Mouse (Mus musculus): ENCODE results near the gene Tnrc6a. TPM values are rescaled to one million over a fixed set of nuclear protein-coding genes. Genes with fewer than 3 reads are reported as not detected.

Gene Tnrc6a
- total RNA-seq, 1 experiment = 46.6 TPM

DNA sequence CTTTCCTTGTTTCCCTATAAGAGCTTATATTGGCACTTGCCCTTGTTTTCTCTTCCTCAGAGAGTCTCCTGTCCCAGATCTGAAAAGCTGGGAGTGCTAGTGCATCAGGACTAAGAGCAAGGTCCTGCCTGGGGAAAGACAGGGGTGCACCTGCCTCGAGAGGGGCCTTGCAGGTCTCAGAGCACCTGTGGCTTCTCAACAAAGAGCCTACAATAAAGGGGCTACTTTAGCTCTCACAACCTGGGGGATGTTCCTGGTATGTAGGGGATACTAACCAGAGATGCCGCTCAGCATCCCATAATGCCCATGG, 96.9 kb downstream of the Tnrc6a start:
- no peak overlapping the region for H3K4me3 ChIP-seq (ENCODE audit: insufficient read depth in 1 of 2, low read depth in 1 of 2, low read length in 2 of 2, poor library complexity in 1 of 2, severe bottlenecking in 1 of 2)
- peak overlapping the region; percentile 32; the same call in 1 of the 2 replicates for H3K27ac ChIP-seq (ENCODE audit: insufficient read depth, low read depth, low read length, poor library complexity, severe bottlenecking)
- peaks cover 10 to 25% of the 10 kb centered on the region in 2 experiments for H3K4me1 ChIP-seq (ENCODE audit: control insufficient read depth in 2 of 2, insufficient read depth in 2 of 2, low read length in 2 of 2, poor library complexity in 1 of 2)
- in situ Hi-C loops (cut with MboI; ENCODE audit: low sequenced_read_pairs in 2 of 2, unreplicated experiment in 2 of 2) = loop anchor here in 1 of 2 experiments (25.0 kb wide), 1 partner anchor 242 kb away; the partner anchor contains the start of gene Aqp8
- no peak for DNase-seq (ENCODE audit: low read depth, low spot score)
- H3K9ac ChIP-seq (ENCODE audit: insufficient read depth, low read depth, low read length, poor library complexity, severe bottlenecking) = peak overlapping the region; percentile 27; the same call in 1 of the 2 replicates
- H3K36me3 ChIP-seq (ENCODE audit: control insufficient read depth, insufficient read depth, low read length, poor library complexity, severe bottlenecking) = no peaks in the 10 kb centered on the region
- no peaks in the 10 kb centered on the region for H3K9me3 ChIP-seq (ENCODE audit: control insufficient read depth, insufficient read depth, low read depth, low read length)
- TF ChIP-seq HCFC1 (IDR thresholded peaks at IDR 0.05; ENCODE audit: borderline replicate concordance, insufficient read depth, low read length) (no peak), ZC3H11A (IDR thresholded peaks at IDR 0.05; ENCODE audit: borderline replicate concordance, low read depth, low read length) (no peak), MAFK (IDR thresholded peaks at IDR 0.05; ENCODE audit: insufficient read depth, low read depth, low read length) (no peak), ZNF384 (IDR thresholded peaks at IDR 0.05; ENCODE audit: low read depth, low read length) (no peak), CHD2 (IDR thresholded peaks at IDR 0.05; ENCODE audit: low read depth, low read length) (no peak)

DNA sequence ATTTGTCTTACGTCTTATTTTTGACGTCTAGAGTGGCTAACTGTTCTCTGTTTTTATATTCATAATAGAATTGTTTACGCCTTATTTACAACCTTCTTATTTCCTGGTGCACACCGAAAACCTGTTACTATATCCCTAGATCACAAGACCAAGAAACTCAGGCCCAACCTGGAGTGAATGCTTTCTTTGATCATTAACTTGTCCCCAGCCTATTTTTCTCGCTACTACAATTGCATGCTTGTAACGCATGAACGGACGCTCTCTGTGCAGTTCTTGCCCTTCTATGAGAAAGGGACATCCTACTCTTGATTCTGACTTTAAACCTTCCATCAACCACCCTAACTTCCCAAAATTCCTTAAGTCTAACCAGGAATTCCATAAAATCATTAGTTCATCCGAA, 100.4 kb downstream of the Tnrc6a start:
- Histone ChIP-seq H3K27ac (ENCODE audit: insufficient read depth, low read depth, low read length, poor library complexity, severe bottlenecking) (no peak overlapping the region), H3K36me3 (ENCODE audit: control insufficient read depth, insufficient read depth, low read length, poor library complexity, severe bottlenecking) (no peaks in the 10 kb centered on the region), H3K9me3 (ENCODE audit: control insufficient read depth, insufficient read depth, low read depth, low read length) (no peaks in the 10 kb centered on the region), H3K4me3 (ENCODE audit: insufficient read depth in 1 of 2, low read depth in 1 of 2, low read length in 2 of 2, poor library complexity in 1 of 2, severe bottlenecking in 1 of 2) (no peak overlapping the region), H3K4me1 (ENCODE audit: control insufficient read depth in 2 of 2, insufficient read depth in 2 of 2, low read length in 2 of 2, poor library complexity in 1 of 2) (peaks cover 4 to 13% of the 10 kb centered on the region in 2 experiments; a peak in 3 of 4 replicates), H3K9ac (ENCODE audit: insufficient read depth, low read depth, low read length, poor library complexity, severe bottlenecking) (no peak overlapping the region)
- in situ Hi-C loops (cut with MboI; ENCODE audit: low sequenced_read_pairs in 2 of 2, unreplicated experiment in 2 of 2) = loop anchor here in 1 of 2 experiments (25.0 kb wide), 1 partner anchor 238 kb away; the partner anchor contains the start of gene Aqp8
- DNase-seq (ENCODE audit: low read depth, low spot score) = no peak
- TF ChIP-seq HCFC1 (IDR thresholded peaks at IDR 0.05; ENCODE audit: borderline replicate concordance, insufficient read depth, low read length) (no peak), CHD2 (IDR thresholded peaks at IDR 0.05; ENCODE audit: low read depth, low read length) (no peak), ZNF384 (IDR thresholded peaks at IDR 0.05; ENCODE audit: low read depth, low read length) (no peak), ZC3H11A (IDR thresholded peaks at IDR 0.05; ENCODE audit: borderline replicate concordance, low read depth, low read length) (no peak), MAFK (IDR thresholded peaks at IDR 0.05; ENCODE audit: insufficient read depth, low read depth, low read length) (no peak)

GRCm38 (mm10) chr7:123225159-123225558, 101.5 kb downstream of the Tnrc6a start:
- no peak overlapping the region; the same call in 1 of the 2 replicates for H3K27ac ChIP-seq (ENCODE audit: insufficient read depth, low read depth, low read length, poor library complexity, severe bottlenecking)
- TF ChIP-seq ZC3H11A (IDR thresholded peaks at IDR 0.05; ENCODE audit: borderline replicate concordance, low read depth, low read length) (no peak), HCFC1 (IDR thresholded peaks at IDR 0.05; ENCODE audit: borderline replicate concordance, insufficient read depth, low read length) (no peak)

GRCm38 (mm10) chr7:123235449-123235848, 111.8 kb downstream of the Tnrc6a start:
- H3K36me3 ChIP-seq (ENCODE audit: control insufficient read depth, insufficient read depth, low read length, poor library complexity, severe bottlenecking) = peaks cover 9% of the 10 kb centered on the region; the same call in 1 of the 2 replicates
- DNase-seq (ENCODE audit: low read depth, low spot score) = no peak
- in situ Hi-C loops (cut with MboI; ENCODE audit: low sequenced_read_pairs in 2 of 2, unreplicated experiment in 2 of 2) = no loop called here
- H3K9ac ChIP-seq (ENCODE audit: insufficient read depth, low read depth, low read length, poor library complexity, severe bottlenecking) = no peak overlapping the region
- no peaks in the 10 kb centered on the region for H3K9me3 ChIP-seq (ENCODE audit: control insufficient read depth, insufficient read depth, low read depth, low read length)
- no peak overlapping the region for H3K27ac ChIP-seq (ENCODE audit: insufficient read depth, low read depth, low read length, poor library complexity, severe bottlenecking)
- no peaks in the 10 kb centered on the region for H3K4me1 ChIP-seq (ENCODE audit: control insufficient read depth in 2 of 2, insufficient read depth in 2 of 2, low read length in 2 of 2, poor library complexity in 1 of 2)
- TF ChIP-seq ZNF384 (IDR thresholded peaks at IDR 0.05; ENCODE audit: low read depth, low read length) = no peak
- TF ChIP-seq MAFK (IDR thresholded peaks at IDR 0.05; ENCODE audit: insufficient read depth, low read depth, low read length) = no peak
- TF ChIP-seq HCFC1 (IDR thresholded peaks at IDR 0.05; ENCODE audit: borderline replicate concordance, insufficient read depth, low read length) = no peak
- TF ChIP-seq CHD2 (IDR thresholded peaks at IDR 0.05; ENCODE audit: low read depth, low read length) = no peak
- TF ChIP-seq ZC3H11A (IDR thresholded peaks at IDR 0.05; ENCODE audit: borderline replicate concordance, low read depth, low read length) = no peak
- no peak overlapping the region for H3K4me3 ChIP-seq (ENCODE audit: insufficient read depth in 1 of 2, low read depth in 1 of 2, low read length in 2 of 2, poor library complexity in 1 of 2, severe bottlenecking in 1 of 2)

More at GRCm38 (mm10) chr7:123225159-123225558, 101.5 kb downstream of the Tnrc6a start:
- H3K36me3 ChIP-seq (ENCODE audit: control insufficient read depth, insufficient read depth, low read length, poor library complexity, severe bottlenecking) = 0 out of 2 replicates have a peak, but pooled peaks cover 2% of the 10 kb centered on the region
- H3K4me1 ChIP-seq (ENCODE audit: control insufficient read depth in 2 of 2, insufficient read depth in 2 of 2, low read length in 2 of 2, poor library complexity in 1 of 2) = peaks cover 1 to 7% of the 10 kb centered on the region in 2 experiments; a peak in 2 of 4 replicates
- DNase-seq (ENCODE audit: low read depth, low spot score) = no peak
- no peak overlapping the region for H3K4me3 ChIP-seq (ENCODE audit: insufficient read depth in 1 of 2, low read depth in 1 of 2, low read length in 2 of 2, poor library complexity in 1 of 2, severe bottlenecking in 1 of 2)
- in situ Hi-C loops (cut with MboI; ENCODE audit: low sequenced_read_pairs in 2 of 2, unreplicated experiment in 2 of 2) = no loop called here
- H3K9ac ChIP-seq (ENCODE audit: insufficient read depth, low read depth, low read length, poor library complexity, severe bottlenecking) = no peak overlapping the region
- no peaks in the 10 kb centered on the region for H3K9me3 ChIP-seq (ENCODE audit: control insufficient read depth, insufficient read depth, low read depth, low read length)

DNA sequence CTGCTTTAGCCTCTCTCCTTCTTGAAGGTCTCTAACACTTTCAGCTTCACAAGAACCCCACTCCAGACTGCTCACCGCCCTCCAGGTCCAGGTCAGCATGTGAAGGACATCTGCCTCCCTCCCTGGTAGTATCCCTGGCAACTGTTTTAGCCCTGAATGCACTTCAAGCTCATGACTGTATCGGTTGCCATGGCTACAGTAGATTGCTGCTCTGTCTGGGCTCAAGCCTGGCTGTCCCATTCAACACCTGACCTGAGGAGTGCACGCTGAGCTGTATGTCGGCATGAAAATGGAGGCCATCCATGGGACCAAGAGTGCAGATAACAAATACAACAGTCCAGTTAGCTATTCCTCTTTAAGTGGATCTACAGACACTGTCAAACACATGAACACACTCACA, 114.9 kb downstream of the Tnrc6a start:
- Histone ChIP-seq H3K4me3 (ENCODE audit: insufficient read depth in 1 of 2, low read depth in 1 of 2, low read length in 2 of 2, poor library complexity in 1 of 2, severe bottlenecking in 1 of 2) (no peak overlapping the region), H3K9ac (ENCODE audit: insufficient read depth, low read depth, low read length, poor library complexity, severe bottlenecking) (no peak overlapping the region), H3K4me1 (ENCODE audit: control insufficient read depth in 2 of 2, insufficient read depth in 2 of 2, low read length in 2 of 2, poor library complexity in 1 of 2) (no peaks in the 10 kb centered on the region), H3K27ac (ENCODE audit: insufficient read depth, low read depth, low read length, poor library complexity, severe bottlenecking) (no peak overlapping the region), H3K9me3 (ENCODE audit: control insufficient read depth, insufficient read depth, low read depth, low read length) (no peaks in the 10 kb centered on the region), H3K36me3 (ENCODE audit: control insufficient read depth, insufficient read depth, low read length, poor library complexity, severe bottlenecking) (peaks cover 9% of the 10 kb centered on the region; the same call in 1 of the 2 replicates)
- in situ Hi-C loops (cut with MboI; ENCODE audit: low sequenced_read_pairs in 2 of 2, unreplicated experiment in 2 of 2) = no loop called here
- TF ChIP-seq HCFC1 (IDR thresholded peaks at IDR 0.05; ENCODE audit: borderline replicate concordance, insufficient read depth, low read length) (no peak), ZNF384 (IDR thresholded peaks at IDR 0.05; ENCODE audit: low read depth, low read length) (no peak), MAFK (IDR thresholded peaks at IDR 0.05; ENCODE audit: insufficient read depth, low read depth, low read length) (no peak), CHD2 (IDR thresholded peaks at IDR 0.05; ENCODE audit: low read depth, low read length) (no peak), ZC3H11A (IDR thresholded peaks at IDR 0.05; ENCODE audit: borderline replicate concordance, low read depth, low read length) (no peak)
- DNase-seq (ENCODE audit: low read depth, low spot score) = no peak

Measured in ES-E14 (cell line).